Mouse (Mus musculus) olfactory bulb, adult 2 months (tissue): Measurements from ENCODE around the gene Heyl.

Experiments used
- CTCF ChIP-seq: fragments of 200-500 bp; IDR thresholded peaks from 2 replicates; pipeline ENCODE4 v1.5.1; 2012; ENCODE audit warnings: low read depth, mild to moderate bottlenecking, low read length, moderate library complexity; ENCODE audit not compliant: insufficient read depth
- POLR2A ChIP-seq: fragments of 200-500 bp; IDR thresholded peaks from 2 replicates; pipeline ENCODE4 v1.6.1; 2012; ENCODE audit warnings: mild to moderate bottlenecking, low read depth, low read length, moderate library complexity; ENCODE audit not compliant: insufficient read depth

DNA sequence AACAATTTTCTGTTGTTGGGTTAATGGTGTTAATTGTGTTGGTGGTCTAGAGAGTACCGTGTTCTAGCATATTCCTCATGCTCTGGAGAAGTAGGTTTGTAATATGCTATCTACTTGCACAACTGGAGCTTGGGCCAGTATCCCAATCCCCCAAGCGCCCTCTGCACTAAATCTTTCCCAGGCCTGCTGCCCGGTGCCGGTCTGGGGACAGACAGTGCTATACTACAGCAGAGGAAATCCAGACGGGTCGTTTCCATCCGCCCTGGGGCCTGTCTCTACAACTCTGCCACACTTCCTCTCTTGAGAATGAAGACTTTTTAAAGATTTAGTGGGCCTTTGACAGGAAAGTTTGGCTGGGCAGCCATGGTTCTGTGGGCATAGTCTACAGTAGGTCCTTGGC is 59.6 kb downstream of the Heyl start:
- TF ChIP-seq POLR2A (no peak), CTCF (no peak)
